Mouse (Mus musculus) testis, adult 2 months (tissue): ENCODE data around the gene Hmcn1.

Source experiments
- CTCF ChIP-seq: fragments of 200-500 bp; IDR thresholded peaks from 2 replicates; pipeline ENCODE4 v1.5.1; 2012; ENCODE audit warnings: low read depth, mild to moderate bottlenecking, inconsistent platforms, low read length, moderate library complexity; ENCODE audit not compliant: control insufficient read depth, insufficient read depth, insufficient replicate concordance
- POLR2A ChIP-seq: fragments of 200-500 bp; IDR thresholded peaks from 2 replicates; pipeline ENCODE4 v1.6.1; 2012; ENCODE audit warnings: low read depth, mild to moderate bottlenecking, inconsistent platforms, low read length, moderate library complexity; ENCODE audit not compliant: control insufficient read depth

GRCm38 (mm10) chr1:150869189-150869588 lies 124.0 kb downstream of the Hmcn1 start:
- TF ChIP-seq POLR2A = no peak
- TF ChIP-seq CTCF = no peak
